Mouse (Mus musculus) layer of hippocampus, adult 6 months (tissue): Measurements from ENCODE around the gene Lrch2. TPM values are rescaled to one million over a fixed set of nuclear protein-coding genes. Genes with fewer than 3 reads are reported as not detected.

Source experiments
- long read RNA-seq, 2 experiments: library from polyadenylated mRNA; unstranded; transcript quantifications; one replicate each; pipeline ENCODE4 v2.0.0; 2019 to 2020
- polyA plus RNA-seq: library from polyadenylated mRNA; unstranded; fragments of <200 nt; fragmentation: Nextera tagmentation; gene quantifications from 2 replicates; pipeline ENCODE4 v1.2.3, GENCODE M21; 2021

Lrch2 gene
- polyA plus RNA-seq, result 2.9 and 3.2 TPM in 2 replicates
- long read RNA-seq, experiment 1, partial matches to known transcripts, result 2 of 11 reads
- long read RNA-seq, experiment 1, other reads (novel, unspliced or antisense), result 9 of 11 reads
- long read RNA-seq, experiment 2, partial matches to known transcripts, result 2 of 7 reads
- long read RNA-seq, experiment 2, other reads (novel, unspliced or antisense), result 5 of 7 reads

DNA sequence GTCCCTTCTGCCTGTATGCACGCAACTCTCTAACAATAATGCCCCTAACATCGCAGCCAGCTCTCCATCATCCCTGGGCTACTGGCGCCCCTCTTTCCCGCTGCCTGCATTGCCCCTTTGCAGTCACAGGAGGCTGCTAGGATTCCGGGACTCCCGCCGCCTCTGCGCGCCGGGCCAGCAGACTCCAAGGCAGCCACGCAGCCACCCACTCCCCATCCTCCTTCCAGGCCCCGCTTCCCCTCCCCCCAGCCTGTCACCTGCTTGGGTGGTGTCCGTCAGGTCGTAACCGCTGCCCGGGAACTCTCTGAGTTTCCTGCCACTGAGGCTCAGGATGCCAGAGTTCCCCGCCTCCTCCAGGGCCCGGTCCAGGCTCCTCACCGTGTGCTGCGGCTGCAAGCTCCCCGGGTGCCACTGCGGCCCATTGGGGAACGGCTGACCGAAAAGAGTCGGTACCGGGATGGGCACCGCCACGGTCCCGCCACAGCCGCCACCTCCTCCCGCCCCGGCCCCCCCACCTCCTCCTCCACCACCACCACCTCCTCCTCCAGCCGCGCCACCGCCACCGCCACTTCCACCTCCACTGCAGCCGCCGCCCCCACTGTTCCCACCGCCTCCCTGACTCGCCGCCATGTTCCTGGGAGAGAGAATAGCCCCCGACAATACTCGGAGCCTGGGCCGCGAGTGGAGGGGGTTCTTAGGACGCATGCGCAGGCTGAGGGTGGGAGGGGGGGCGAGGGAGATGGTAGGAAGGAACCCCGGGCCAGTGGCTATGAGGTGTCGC is at the start of gene Lrch2:
Gene Lrch2 (minus strand): TSS at position 661 of the 781 bp plus-strand sequence.

GRCm38 (mm10) chrX:147453610-147454009 is 100.3 kb downstream of the Lrch2 start, which contains the start of gene Vmn1r239-ps:
TSS of gene Vmn1r239-ps (minus strand) at chrX:147453710.

DNA sequence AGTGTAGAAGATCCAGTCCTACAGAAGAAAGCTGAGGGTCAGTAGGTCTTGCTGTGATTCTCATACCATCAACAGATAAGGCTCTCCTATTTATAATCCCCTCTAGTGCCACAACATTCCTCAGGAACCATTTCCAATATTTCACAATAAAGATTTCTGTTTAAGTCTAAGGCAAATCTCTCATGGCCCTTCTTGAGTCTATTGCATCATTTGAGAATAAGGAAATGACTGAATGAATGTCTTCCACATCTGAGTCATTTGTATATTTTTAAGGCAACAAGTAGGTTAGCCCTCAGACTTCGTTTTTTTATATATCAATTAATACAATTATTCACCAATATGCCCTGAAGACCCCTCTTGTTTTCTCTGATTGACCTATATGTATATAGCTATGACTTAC is 124.8 kb downstream of the Lrch2 start, which contains the start of gene Il13ra2:
Gene Il13ra2 (minus strand): TSS at position 64 of the 400 bp plus-strand sequence.

Other genes with a start within 250 kb of the Lrch2 start
- 0.18 TPM in 1 of 2 replicates, not detected in the other for gene Il13ra2, start 124.9 kb downstream of the Lrch2 start, polyA plus RNA-seq
- not detected in 2 replicates for gene Vmn1r239-ps, start 100.4 kb downstream of the Lrch2 start, polyA plus RNA-seq
- not detected in 2 replicates for gene Gm15128, start 211.9 kb upstream of the Lrch2 start, polyA plus RNA-seq